In the genomic region with DNA sequence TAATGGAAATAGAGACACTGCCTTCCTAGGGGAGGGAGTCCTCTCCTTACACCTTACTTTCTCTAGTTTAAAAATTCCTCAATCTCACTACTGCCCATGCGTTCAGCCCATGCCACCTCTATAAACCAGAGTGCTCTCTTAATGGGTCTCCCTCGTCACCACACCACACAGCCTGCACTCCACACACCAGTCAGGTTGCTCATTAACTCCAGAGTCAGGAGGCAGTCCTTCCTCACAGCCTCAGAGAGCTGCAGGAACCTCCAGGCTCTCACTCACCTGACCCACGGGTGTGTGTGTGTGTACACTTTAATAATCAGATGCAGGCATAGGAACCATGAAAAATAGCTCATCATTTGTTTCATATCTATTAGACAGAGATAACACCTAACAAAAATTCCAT, we compare ENCODE assay signal across 14 mouse cellular contexts. TPM values are rescaled to one million over a fixed set of nuclear protein-coding genes. Genes with fewer than 3 reads are reported as not detected.
DNase-seq lines count a peak whose midpoint lies in the region; ATAC-seq and TF ChIP-seq lines count a peak whose summit lies in the region.
"Had no signal": no experiment of that assay in that cellular context is flagged by ENCODE, and none has a peak within 500 bp of the region (broad histone marks: within the 10 kb centered on the region; RNA-seq: fewer than 3 reads in every experiment).

No protein-coding gene starts in this region.

- peak overlapping the region; percentile 22; the same call in 1 of the 2 replicates for H3K27ac ChIP-seq in heart, embryonic 10.5 days
- peak overlapping the region; percentile 94 for H3K27ac ChIP-seq in heart, postnatal 0 days (ENCODE audit: low read depth)
- H3K27ac ChIP-seq in kidney, embryonic 16.5 days (ENCODE audit: low read length): no peak overlapping the region
- no peak overlapping the region for H3K27ac ChIP-seq in liver, postnatal 0 days (ENCODE audit: low read depth)
- H3K27ac ChIP-seq: forebrain, embryonic 10.5 days; hindbrain, embryonic 14.5 days; limb, embryonic 13.5 days had no signal

- TF ChIP-seq EP300 in heart, postnatal 0 days (IDR thresholded peaks at IDR 0.05; ENCODE audit: low read depth): no peak
- TF ChIP-seq EP300 in liver, postnatal 0 days (IDR thresholded peaks at IDR 0.05; ENCODE audit: low read depth): no peak

- H3K4me2 ChIP-seq in heart, postnatal 0 days (ENCODE audit: low read depth, low read length): no peak overlapping the region
- H3K4me2 ChIP-seq in kidney, embryonic 16.5 days (replicated peaks; ENCODE audit: low read depth, low read length): no peak overlapping the region
- H3K4me2 ChIP-seq in liver, postnatal 0 days (ENCODE audit: low read depth, low read length): no peak overlapping the region
- H3K4me2 ChIP-seq: hindbrain, embryonic 14.5 days; limb, embryonic 13.5 days had no signal

- peak overlapping the region; percentile 42; the same call in 1 of the 2 replicates for H3K9ac ChIP-seq in heart, postnatal 0 days (replicated peaks; ENCODE audit: low read depth, low read length)
- no peak overlapping the region for H3K9ac ChIP-seq in kidney, embryonic 16.5 days (replicated peaks; ENCODE audit: low read length)
- H3K9ac ChIP-seq in liver, postnatal 0 days (replicated peaks): no peak overlapping the region
- H3K9ac ChIP-seq: hindbrain, embryonic 14.5 days; limb, embryonic 13.5 days had no signal

- H3K4me3 ChIP-seq in heart, embryonic 10.5 days: no peak overlapping the region
- no peak overlapping the region for H3K4me3 ChIP-seq in heart, postnatal 0 days (ENCODE audit: low read depth, low read length)
- H3K4me3 ChIP-seq in kidney, embryonic 16.5 days (ENCODE audit: low read length): no peak overlapping the region
- H3K4me3 ChIP-seq in liver, postnatal 0 days (ENCODE audit: low read depth, low read length): no peak overlapping the region
- H3K4me3 ChIP-seq: forebrain, embryonic 10.5 days; limb, embryonic 13.5 days had no signal

- peaks cover 25% of the 10 kb centered on the region for H3K4me1 ChIP-seq in heart, embryonic 10.5 days
- peaks cover 39% of the 10 kb centered on the region for H3K4me1 ChIP-seq in heart, postnatal 0 days (ENCODE audit: control insufficient read depth, insufficient read depth)
- peaks cover 5% of the 10 kb centered on the region; the same call in 1 of the 2 replicates for H3K4me1 ChIP-seq in kidney, embryonic 16.5 days (ENCODE audit: insufficient read depth, low read length)
- H3K4me1 ChIP-seq in liver, postnatal 0 days (ENCODE audit: insufficient read depth): peaks cover 20% of the 10 kb centered on the region
- H3K4me1 ChIP-seq: forebrain, embryonic 10.5 days; limb, embryonic 13.5 days had no signal

- H3K27me3 ChIP-seq in heart, embryonic 10.5 days (ENCODE audit: insufficient read depth, poor library complexity, severe bottlenecking): no peaks in the 10 kb centered on the region
- H3K27me3 ChIP-seq in heart, postnatal 0 days (ENCODE audit: control insufficient read depth, insufficient read depth, low read length): no peaks in the 10 kb centered on the region
- no peaks in the 10 kb centered on the region for H3K27me3 ChIP-seq in kidney, embryonic 16.5 days (ENCODE audit: insufficient read depth, low read length)
- no peaks in the 10 kb centered on the region for H3K27me3 ChIP-seq in liver, postnatal 0 days (ENCODE audit: insufficient read depth, low read length)
- H3K27me3 ChIP-seq: limb, embryonic 13.5 days had no signal

- WGBS in heart, embryonic 10.5 days: 76% methylated on average over 3 of the region's 3 CpGs
- WGBS in heart, postnatal 0 days: 69% methylated on average over 3 of the region's 3 CpGs
- 53% methylated on average over 3 of the region's 3 CpGs for WGBS in kidney, embryonic 16.5 days
- WGBS in liver, postnatal 0 days (ENCODE audit: insufficient replicate concordance): 62% methylated on average over 3 of the region's 3 CpGs

- intact Hi-C loops in left cerebral cortex, postnatal 4 days (cut with DNase I): no loop called here

- H3K36me3 ChIP-seq in heart, embryonic 10.5 days: peaks cover 40% of the 10 kb centered on the region
- H3K36me3 ChIP-seq in heart, postnatal 0 days (replicated peaks; ENCODE audit: control insufficient read depth, insufficient read depth, low read length): peaks cover 49% of the 10 kb centered on the region
- peaks cover 26% of the 10 kb centered on the region for H3K36me3 ChIP-seq in kidney, embryonic 16.5 days (ENCODE audit: insufficient read depth, low read length)
- H3K36me3 ChIP-seq in liver, postnatal 0 days (replicated peaks; ENCODE audit: insufficient read depth, low read length): peaks cover 46% of the 10 kb centered on the region

- peak; percentile 20; the same call in 1 of the 2 replicates for ATAC-seq in heart, postnatal 0 days (ENCODE audit: insufficient read depth, low read depth)
- ATAC-seq in kidney, embryonic 16.5 days (ENCODE audit: low FRiP score, low TSS enrichment): peak; percentile 94
- ATAC-seq in liver, postnatal 0 days: peak; percentile 64

- no peak for DNase-seq in heart, embryonic 10.5 days (ENCODE audit: low spot score)
- DNase-seq in heart, postnatal 4 days: no peak
- no peak for DNase-seq in heart, postnatal 0 days (ENCODE audit: low spot score)
- DNase-seq in liver, postnatal 0 days: no peak
- no peak for DNase-seq in frontal cortex, postnatal 10 days (ENCODE audit: low spot score in 2 of 2)
- no peak for DNase-seq in yolk sac, embryonic 10.5 days (ENCODE audit: low spot score)
- DNase-seq in left cerebral cortex, postnatal 4 days: no peak
- DNase-seq: cerebellum, adult 2 months; layer of hippocampus, postnatal 36 days; right cerebral cortex, postnatal 14 days had no signal

- TF ChIP-seq CTCF in heart, postnatal 0 days (IDR thresholded peaks at IDR 0.05; ENCODE audit: low read depth): no peak
- no peak for TF ChIP-seq CTCF in liver, postnatal 0 days (IDR thresholded peaks at IDR 0.05; ENCODE audit: low read depth)

- no peaks in the 10 kb centered on the region for H3K9me3 ChIP-seq in heart, embryonic 10.5 days
- H3K9me3 ChIP-seq in heart, postnatal 0 days (replicated peaks; ENCODE audit: control insufficient read depth, low read length): no peaks in the 10 kb centered on the region
- H3K9me3 ChIP-seq in kidney, embryonic 16.5 days (ENCODE audit: low read length): no peaks in the 10 kb centered on the region
- no peaks in the 10 kb centered on the region for H3K9me3 ChIP-seq in liver, postnatal 0 days (ENCODE audit: low read length)
- H3K9me3 ChIP-seq: forebrain, embryonic 10.5 days; limb, embryonic 13.5 days had no signal

RNA-seq across cellular contexts. Expression of gene Otulin, which starts 10.8 kb away (rescaled TPM):
- 25.0 and 28.3 TPM in 2 replicates for polyA plus RNA-seq in heart, embryonic 10.5 days (2016; fragmentation: Nextera tagmentation; extraction: Ambion mirVana)
- total RNA-seq in heart, postnatal 4 days (2021): 10 to 100 TPM; 41.6 to 43.1 TPM
- 32.3 and 36.1 TPM in 2 replicates for total RNA-seq in heart, postnatal 0 days (2014; rRNA removed; ENCODE audit: low replicate concordance)
- 24.3 and 26.3 TPM in 2 replicates for polyA plus RNA-seq in heart, postnatal 0 days (2015; fragmentation: Nextera tagmentation; extraction: Ambion mirVana)
- 13.6 and 30.1 TPM in 2 replicates for polyA plus RNA-seq in kidney, embryonic 16.5 days (2015; fragmentation: Nextera tagmentation; extraction: Ambion mirVana)
- 20.8 and 23.5 TPM in 2 replicates for polyA plus RNA-seq in liver, postnatal 0 days (2015; fragmentation: Nextera tagmentation; extraction: Ambion mirVana)
- total RNA-seq in left cerebral cortex, postnatal 4 days (2021): 10 to 100 TPM; 25.4 to 27.0 TPM

Comparison
In these comparisons a context has a peak if more than half of its experiments do, and no peak if none do; other contexts are left out.
1. H3K27ac ChIP-seq: peak in heart, embryonic 10.5 days (single experiment) and heart, postnatal 0 days (single experiment); none in kidney, embryonic 16.5 days (single experiment) and liver, postnatal 0 days (single experiment).
2. ATAC-seq: peak in every context shown above with its lines; median percentile 94 in kidney, embryonic 16.5 days; 64 in liver, postnatal 0 days; 20 in heart, postnatal 0 days.